Mouse (Mus musculus): ENCODE data around the gene Aimp2. TPM values are rescaled to one million over a fixed set of nuclear protein-coding genes. Genes with fewer than 3 reads are reported as not detected.
A peak's percentile ranks its signal among the peaks of the same experiment; 100 is the strongest.

The Aimp2 gene
- 94.9 and 95.8 TPM in 2 replicates for polyA plus RNA-seq (2014; fragmentation: Nextera tagmentation; extraction: Ambion mirVana)

DNA sequence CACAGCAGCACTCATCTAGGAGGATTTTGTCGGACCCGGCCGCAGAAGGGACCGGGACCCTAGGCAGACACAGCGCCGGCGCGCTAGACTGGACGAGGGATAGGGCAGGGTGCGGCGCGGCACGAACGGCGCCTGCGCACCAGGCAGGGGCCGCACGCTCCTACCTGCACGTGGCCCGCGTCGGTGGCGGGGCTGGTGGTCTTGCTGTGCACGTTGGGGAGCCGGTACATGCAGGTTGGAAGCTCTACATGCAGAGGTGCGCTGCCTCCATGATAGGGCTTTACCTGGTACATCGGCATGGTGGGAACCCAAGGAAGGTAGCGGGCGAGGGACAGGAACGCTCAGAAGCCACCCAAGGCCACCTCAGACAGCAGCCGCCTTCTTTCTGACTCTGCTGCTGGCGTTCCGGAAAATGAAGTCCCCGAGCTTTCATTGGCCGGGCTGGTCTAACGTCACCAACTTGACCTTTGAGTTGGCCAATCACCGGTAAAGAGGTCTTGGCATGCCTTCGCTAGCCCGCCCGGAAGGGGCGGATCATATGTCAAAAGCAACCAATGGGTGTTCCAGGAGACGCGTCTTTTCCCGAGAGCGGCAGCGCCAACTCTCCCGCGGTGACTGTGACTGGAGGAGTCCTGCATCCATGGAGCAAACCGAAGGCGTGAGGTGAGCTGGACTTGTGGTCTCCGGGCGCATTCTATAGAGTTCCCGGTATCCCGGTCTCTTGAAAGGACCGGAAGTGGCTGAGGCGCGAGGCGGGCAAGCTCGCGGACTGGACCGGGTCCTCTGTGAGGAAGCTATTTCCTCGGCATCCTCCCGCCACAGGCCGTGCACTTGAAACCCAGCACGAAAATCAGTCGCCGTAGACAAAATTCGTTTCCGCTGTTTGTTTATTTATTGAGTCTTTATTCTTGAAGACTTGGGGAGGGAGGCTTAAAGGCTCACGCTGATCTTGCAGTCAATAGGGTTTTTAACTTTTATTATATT, at the start of gene Aimp2, which contains the start of gene Pms2:
Gene Aimp2 (minus strand): TSS at position 431 of the 984 bp plus-strand sequence.
Gene Pms2 (plus strand): TSS at position 548 of the 984 bp plus-strand sequence.
- Histone ChIP-seq H3K9me3 (ENCODE audit: control insufficient read depth, low read depth, low read length) (no peaks in the 10 kb centered on the region), H3K27me3 (ENCODE audit: control insufficient read depth, insufficient read depth, low read length) (no peaks in the 10 kb centered on the region), H3K4me3 (ENCODE audit: low read depth, low read length) (peak within 1 kb of the TSS; percentile 64), H3K4me1 (ENCODE audit: control insufficient read depth, insufficient read depth, low read length) (peaks cover 16% of the 10 kb centered on the region), H3K36me3 (ENCODE audit: control insufficient read depth, insufficient read depth, low read length) (peaks cover 14% of the 10 kb centered on the region), H3K27ac (ENCODE audit: low read length) (peak within 1 kb of the TSS; percentile 66), H3K4me2 (replicated peaks; ENCODE audit: low read depth, low read length) (peak within 1 kb of the TSS; percentile 78), H3K9ac (replicated peaks; ENCODE audit: low read depth, low read length) (peak within 1 kb of the TSS; percentile 39)
- WGBS: under 1% methylated on average over 70 of the region's 70 CpGs
- peak; percentile 98 for ATAC-seq (ENCODE audit: insufficient number of reproducible peaks, insufficient read depth, low FRiP score, low read depth)

DNA sequence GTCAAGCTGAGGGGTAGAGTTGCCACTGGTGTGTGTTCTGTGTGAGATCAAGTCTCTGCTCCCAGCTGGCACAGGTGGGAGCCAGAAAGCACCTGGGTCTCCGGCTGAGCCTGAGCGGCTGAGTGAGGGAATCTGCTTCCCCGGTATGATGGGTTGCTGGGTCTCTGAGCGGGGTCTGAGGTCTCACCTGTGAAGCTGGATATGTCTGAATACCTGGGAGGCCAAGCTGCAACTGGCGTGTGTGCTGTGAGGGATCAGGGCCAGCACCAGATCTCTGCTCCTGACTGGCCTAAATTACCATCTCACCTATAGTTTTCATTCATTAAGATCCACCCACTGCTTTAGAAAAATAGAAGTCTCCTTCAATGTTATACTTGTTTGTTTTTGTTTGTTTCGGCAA, 47.5 kb upstream of the Aimp2 start:
- no peaks in the 10 kb centered on the region for H3K9me3 ChIP-seq (ENCODE audit: control insufficient read depth, low read depth, low read length)
- no peak for ATAC-seq (ENCODE audit: insufficient number of reproducible peaks, insufficient read depth, low FRiP score, low read depth)
- H3K4me3 ChIP-seq (ENCODE audit: low read depth, low read length): no peak overlapping the region
- no peaks in the 10 kb centered on the region for H3K27me3 ChIP-seq (ENCODE audit: control insufficient read depth, insufficient read depth, low read length)
- H3K36me3 ChIP-seq (ENCODE audit: control insufficient read depth, insufficient read depth, low read length): no peaks in the 10 kb centered on the region
- no peak overlapping the region for H3K4me2 ChIP-seq (replicated peaks; ENCODE audit: low read depth, low read length)
- no peak overlapping the region for H3K9ac ChIP-seq (replicated peaks; ENCODE audit: low read depth, low read length)
- H3K4me1 ChIP-seq (ENCODE audit: control insufficient read depth, insufficient read depth, low read length): no peaks in the 10 kb centered on the region
- H3K27ac ChIP-seq (ENCODE audit: low read length): no peak overlapping the region
- WGBS: 92% methylated on average over 6 of the region's 6 CpGs

DNA sequence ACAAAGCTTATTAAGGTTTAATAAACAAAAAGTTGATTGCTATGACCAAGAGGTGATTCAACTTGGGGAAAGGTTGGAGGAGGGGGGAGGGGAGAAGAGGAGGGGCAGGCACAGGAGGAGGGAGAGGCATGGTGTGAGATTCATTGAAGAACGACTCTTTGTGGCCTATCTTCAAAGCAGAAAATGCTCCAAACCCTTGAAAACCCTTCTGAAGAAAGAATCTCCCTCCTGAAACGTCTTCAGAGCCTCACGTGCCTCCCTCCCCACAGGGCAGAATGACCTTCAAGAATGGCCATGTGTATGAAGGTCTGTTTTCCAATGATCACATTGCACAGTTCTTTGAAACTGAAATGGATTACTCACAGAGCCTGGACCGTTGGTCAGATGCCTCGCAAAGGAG, 40.4 kb upstream of the Aimp2 start:
- Histone ChIP-seq H3K9ac (replicated peaks; ENCODE audit: low read depth, low read length) (no peak overlapping the region), H3K36me3 (ENCODE audit: control insufficient read depth, insufficient read depth, low read length) (no peaks in the 10 kb centered on the region), H3K4me1 (ENCODE audit: control insufficient read depth, insufficient read depth, low read length) (no peaks in the 10 kb centered on the region), H3K27ac (ENCODE audit: low read length) (no peak overlapping the region), H3K4me3 (ENCODE audit: low read depth, low read length) (no peak overlapping the region), H3K27me3 (ENCODE audit: control insufficient read depth, insufficient read depth, low read length) (no peaks in the 10 kb centered on the region), H3K9me3 (ENCODE audit: control insufficient read depth, low read depth, low read length) (no peaks in the 10 kb centered on the region), H3K4me2 (replicated peaks; ENCODE audit: low read depth, low read length) (no peak overlapping the region)
- ATAC-seq (ENCODE audit: insufficient number of reproducible peaks, insufficient read depth, low FRiP score, low read depth): no peak
- WGBS: 39% methylated on average over 5 of the region's 5 CpGs

DNA sequence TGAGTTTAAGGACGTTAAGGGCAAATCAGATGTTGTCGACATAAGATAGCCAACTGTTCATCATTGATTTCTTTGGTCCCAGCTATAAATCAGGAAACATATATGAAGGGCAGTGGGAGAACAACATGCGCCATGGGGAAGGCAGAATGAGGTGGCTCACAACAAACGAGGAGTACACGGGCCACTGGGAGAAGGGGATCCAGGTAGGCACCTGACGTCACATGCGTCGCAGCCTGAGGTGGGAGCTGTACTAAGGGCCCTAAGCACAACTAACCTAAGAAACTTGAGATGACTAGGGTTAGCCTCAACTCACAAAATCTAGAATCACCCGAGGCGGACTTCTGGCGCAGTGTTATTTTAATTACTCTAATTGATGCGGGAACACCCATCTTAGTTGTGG, 38.7 kb upstream of the Aimp2 start:
- ATAC-seq (ENCODE audit: insufficient number of reproducible peaks, insufficient read depth, low FRiP score, low read depth): no peak
- Histone ChIP-seq H3K27ac (ENCODE audit: low read length) (no peak overlapping the region), H3K36me3 (ENCODE audit: control insufficient read depth, insufficient read depth, low read length) (no peaks in the 10 kb centered on the region), H3K9ac (replicated peaks; ENCODE audit: low read depth, low read length) (no peak overlapping the region), H3K9me3 (ENCODE audit: control insufficient read depth, low read depth, low read length) (no peaks in the 10 kb centered on the region), H3K4me2 (replicated peaks; ENCODE audit: low read depth, low read length) (no peak overlapping the region), H3K27me3 (ENCODE audit: control insufficient read depth, insufficient read depth, low read length) (no peaks in the 10 kb centered on the region), H3K4me1 (ENCODE audit: control insufficient read depth, insufficient read depth, low read length) (no peaks in the 10 kb centered on the region), H3K4me3 (ENCODE audit: low read depth, low read length) (no peak overlapping the region)
- 84% methylated on average over 12 of the region's 12 CpGs for WGBS

DNA sequence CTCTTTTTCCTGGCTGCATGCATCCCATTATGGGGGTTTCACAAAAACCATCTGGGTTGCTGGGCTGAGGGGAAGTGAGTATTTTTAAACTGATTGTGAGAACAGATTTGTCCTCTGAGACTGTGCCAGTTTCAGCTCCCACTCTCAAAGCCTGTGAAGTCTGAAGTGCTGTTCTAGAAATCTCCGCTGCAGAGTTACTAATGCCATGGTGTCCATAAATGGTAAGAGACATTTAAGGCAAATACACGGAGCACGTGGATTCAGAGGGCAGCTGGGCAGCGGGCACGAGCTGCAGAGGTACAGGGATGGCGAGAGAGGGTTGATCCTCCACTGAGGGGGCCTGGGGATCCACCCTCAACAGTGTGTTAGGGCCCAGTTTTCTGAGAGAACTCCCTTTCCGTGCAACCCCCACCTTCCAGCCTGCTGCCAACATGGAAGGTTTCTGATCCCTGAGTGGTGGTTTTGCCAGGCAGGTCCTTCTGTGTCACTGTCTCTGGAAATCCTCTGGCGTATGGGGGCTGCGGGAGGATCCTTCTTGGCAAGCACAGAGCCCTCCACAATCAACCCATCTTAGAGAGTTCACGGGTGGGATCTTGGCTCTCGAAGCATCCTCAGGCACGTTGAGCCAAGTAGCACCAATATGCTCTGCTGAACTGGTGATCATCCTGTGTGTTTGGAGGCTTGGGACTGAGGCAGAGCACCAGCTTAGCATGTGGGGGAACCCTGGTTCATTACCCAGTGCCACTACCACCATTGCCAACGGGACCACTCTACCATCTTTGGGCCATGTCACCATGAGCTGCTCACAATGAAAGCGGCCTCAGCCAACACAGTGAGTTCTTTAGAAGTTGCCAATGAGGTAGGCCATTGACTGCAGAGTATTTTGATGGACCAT, 33.8 kb upstream of the Aimp2 start:
- Histone ChIP-seq H3K36me3 (ENCODE audit: control insufficient read depth, insufficient read depth, low read length) (no peaks in the 10 kb centered on the region), H3K9ac (replicated peaks; ENCODE audit: low read depth, low read length) (no peak overlapping the region), H3K27me3 (ENCODE audit: control insufficient read depth, insufficient read depth, low read length) (no peaks in the 10 kb centered on the region), H3K9me3 (ENCODE audit: control insufficient read depth, low read depth, low read length) (no peaks in the 10 kb centered on the region), H3K4me2 (replicated peaks; ENCODE audit: low read depth, low read length) (no peak overlapping the region), H3K4me3 (ENCODE audit: low read depth, low read length) (no peak overlapping the region), H3K4me1 (ENCODE audit: control insufficient read depth, insufficient read depth, low read length) (no peaks in the 10 kb centered on the region), H3K27ac (ENCODE audit: low read length) (no peak overlapping the region)
- 89% methylated on average over 14 of the region's 14 CpGs for WGBS
- no peak for ATAC-seq (ENCODE audit: insufficient number of reproducible peaks, insufficient read depth, low FRiP score, low read depth)

DNA sequence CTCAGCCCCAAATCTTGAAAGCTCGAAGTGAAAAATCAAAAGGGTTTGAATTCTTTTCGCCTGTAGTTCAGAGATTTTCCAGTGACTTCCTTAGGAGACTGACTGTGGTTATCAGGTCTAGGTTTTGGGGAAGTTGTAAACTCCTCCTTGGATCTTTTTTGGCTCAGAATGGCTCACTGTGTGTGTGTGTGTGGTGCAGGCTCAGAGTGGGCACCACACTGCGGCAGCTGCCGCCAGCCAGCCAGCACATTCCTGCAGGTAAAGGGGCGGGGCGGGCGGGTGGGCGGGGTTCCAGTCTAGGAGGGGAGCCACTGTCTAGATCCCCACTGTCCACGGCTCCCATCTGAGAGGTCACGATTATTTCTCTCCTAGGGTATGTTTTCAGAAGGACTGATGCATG, 31.9 kb upstream of the Aimp2 start:
- no peaks in the 10 kb centered on the region for H3K36me3 ChIP-seq (ENCODE audit: control insufficient read depth, insufficient read depth, low read length)
- H3K4me2 ChIP-seq (replicated peaks; ENCODE audit: low read depth, low read length): no peak overlapping the region
- no peak overlapping the region for H3K27ac ChIP-seq (ENCODE audit: low read length)
- no peak for ATAC-seq (ENCODE audit: insufficient number of reproducible peaks, insufficient read depth, low FRiP score, low read depth)
- H3K27me3 ChIP-seq (ENCODE audit: control insufficient read depth, insufficient read depth, low read length): no peaks in the 10 kb centered on the region
- H3K4me1 ChIP-seq (ENCODE audit: control insufficient read depth, insufficient read depth, low read length): no peaks in the 10 kb centered on the region
- 19% methylated on average over 10 of the region's 10 CpGs for WGBS
- H3K9ac ChIP-seq (replicated peaks; ENCODE audit: low read depth, low read length): no peak overlapping the region
- H3K4me3 ChIP-seq (ENCODE audit: low read depth, low read length): no peak overlapping the region
- H3K9me3 ChIP-seq (ENCODE audit: control insufficient read depth, low read depth, low read length): no peaks in the 10 kb centered on the region

DNA sequence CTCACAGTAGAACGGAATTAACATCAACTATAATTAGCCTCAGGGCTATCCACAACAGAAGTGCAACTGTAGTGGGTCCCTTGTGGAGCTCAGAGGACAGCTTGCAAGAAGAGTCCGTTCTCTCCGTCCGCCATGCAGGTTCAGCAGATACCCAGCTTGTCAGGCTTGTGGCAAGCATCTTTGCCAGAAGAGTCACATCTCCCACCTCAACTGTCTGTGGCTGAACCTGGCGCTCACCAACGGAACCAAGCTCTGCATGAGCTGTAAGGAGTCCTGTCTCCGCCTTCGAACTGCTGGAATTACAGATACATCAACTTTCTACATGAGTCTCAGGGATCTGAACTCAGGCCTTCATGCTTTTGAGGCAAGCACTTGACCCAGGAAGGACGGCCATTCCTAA, 26.5 kb upstream of the Aimp2 start:
- no peaks in the 10 kb centered on the region for H3K4me1 ChIP-seq (ENCODE audit: control insufficient read depth, insufficient read depth, low read length)
- no peaks in the 10 kb centered on the region for H3K36me3 ChIP-seq (ENCODE audit: control insufficient read depth, insufficient read depth, low read length)
- no peaks in the 10 kb centered on the region for H3K9me3 ChIP-seq (ENCODE audit: control insufficient read depth, low read depth, low read length)
- no peak for ATAC-seq (ENCODE audit: insufficient number of reproducible peaks, insufficient read depth, low FRiP score, low read depth)
- H3K9ac ChIP-seq (replicated peaks; ENCODE audit: low read depth, low read length): no peak overlapping the region
- WGBS: 87% methylated on average over 9 of the region's 9 CpGs
- no peak overlapping the region for H3K4me2 ChIP-seq (replicated peaks; ENCODE audit: low read depth, low read length)
- no peak overlapping the region for H3K27ac ChIP-seq (ENCODE audit: low read length)
- H3K27me3 ChIP-seq (ENCODE audit: control insufficient read depth, insufficient read depth, low read length): no peaks in the 10 kb centered on the region
- no peak overlapping the region for H3K4me3 ChIP-seq (ENCODE audit: low read depth, low read length)

DNA sequence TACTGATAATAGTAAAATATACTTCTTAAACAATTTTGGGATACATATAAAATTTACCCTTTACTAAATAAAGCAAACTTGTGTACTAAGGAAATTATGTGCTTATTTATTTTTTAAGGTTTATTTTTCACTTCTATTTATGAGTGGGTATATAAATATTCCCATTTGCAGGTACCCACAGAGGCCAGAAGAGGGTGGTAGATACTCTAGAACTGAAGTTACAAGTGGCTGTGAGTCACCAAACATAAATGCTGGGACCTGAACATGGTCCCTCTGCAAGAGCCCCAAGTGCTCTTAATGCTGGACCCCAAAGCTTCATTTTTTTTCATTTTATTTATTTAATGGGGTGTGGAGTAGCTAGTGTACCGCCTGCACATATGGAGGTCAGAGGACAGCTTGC, 24.2 kb upstream of the Aimp2 start:
- Histone ChIP-seq H3K27me3 (ENCODE audit: control insufficient read depth, insufficient read depth, low read length) (no peaks in the 10 kb centered on the region), H3K36me3 (ENCODE audit: control insufficient read depth, insufficient read depth, low read length) (peaks cover 14% of the 10 kb centered on the region), H3K9ac (replicated peaks; ENCODE audit: low read depth, low read length) (no peak overlapping the region), H3K4me1 (ENCODE audit: control insufficient read depth, insufficient read depth, low read length) (no peaks in the 10 kb centered on the region), H3K4me3 (ENCODE audit: low read depth, low read length) (no peak overlapping the region), H3K9me3 (ENCODE audit: control insufficient read depth, low read depth, low read length) (no peaks in the 10 kb centered on the region), H3K4me2 (replicated peaks; ENCODE audit: low read depth, low read length) (no peak overlapping the region), H3K27ac (ENCODE audit: low read length) (no peak overlapping the region)
- WGBS: 79% methylated on average over 1 of the region's 1 CpGs
- ATAC-seq (ENCODE audit: insufficient number of reproducible peaks, insufficient read depth, low FRiP score, low read depth): no peak
